In genomic region chr3:88440500-88441381, GRCm38 (mm10) we compare ENCODE assay signal across 8 mouse cellular contexts. TPM values are rescaled to one million over a fixed set of nuclear protein-coding genes. Genes with fewer than 3 reads are reported as not detected.
A peak's percentile ranks its signal among the peaks of the same experiment; 100 is the strongest.
DNase-seq lines count a peak whose midpoint lies in the region; ATAC-seq and TF ChIP-seq lines count a peak whose summit lies in the region.

No protein-coding gene starts in this region.

- no peak for TF ChIP-seq EP300 in liver, embryonic 14.5 days (IDR thresholded peaks at IDR 0.05; ENCODE audit: low read depth)

- peaks cover 41% of the 10 kb centered on the region for H3K36me3 ChIP-seq in forebrain, embryonic 13.5 days (ENCODE audit: poor library complexity, severe bottlenecking)
- H3K36me3 ChIP-seq in intestine, embryonic 16.5 days (ENCODE audit: control insufficient read depth, insufficient read depth, low read length): peaks cover 2% of the 10 kb centered on the region; the same call in 1 of the 2 replicates
- H3K36me3 ChIP-seq in liver, embryonic 14.5 days (replicated peaks; ENCODE audit: control insufficient read depth, insufficient read depth, low read depth): no peaks in the 10 kb centered on the region
- H3K36me3 ChIP-seq in neural tube, embryonic 11.5 days (ENCODE audit: control insufficient read depth, insufficient read depth, low read length): no peaks in the 10 kb centered on the region

- ATAC-seq in forebrain, embryonic 13.5 days: 0 out of 2 replicates have a peak, but pooled peaks have one; percentile 36
- ATAC-seq in intestine, embryonic 16.5 days: peak; percentile 25
- peak; percentile 16; the same call in 1 of the 2 replicates for ATAC-seq in liver, embryonic 14.5 days (ENCODE audit: insufficient read depth)
- ATAC-seq in neural tube, embryonic 11.5 days (ENCODE audit: insufficient read depth, low FRiP score, low TSS enrichment): no peak

- 38% methylated on average over 27 of the region's 27 CpGs for WGBS in forebrain, embryonic 13.5 days
- WGBS in intestine, embryonic 16.5 days: 25% methylated on average over 27 of the region's 27 CpGs
- WGBS in liver, embryonic 14.5 days (ENCODE audit: insufficient replicate concordance): 12% methylated on average over 27 of the region's 27 CpGs
- 18% methylated on average over 27 of the region's 27 CpGs for WGBS in neural tube, embryonic 11.5 days

- peak overlapping the region; percentile 40; the same call in 1 of the 2 replicates for H3K9ac ChIP-seq in forebrain, embryonic 13.5 days
- H3K9ac ChIP-seq in intestine, embryonic 16.5 days (ENCODE audit: low read depth, low read length): no peak overlapping the region; the same call in 1 of the 2 replicates
- no peak overlapping the region for H3K9ac ChIP-seq in liver, embryonic 14.5 days (replicated peaks)
- H3K9ac ChIP-seq in neural tube, embryonic 11.5 days (ENCODE audit: low read length): peak overlapping the region; percentile 41

- H3K27me3 ChIP-seq in forebrain, embryonic 13.5 days: 0 out of 2 replicates have a peak, but pooled peaks cover 3% of the 10 kb centered on the region
- no peaks in the 10 kb centered on the region for H3K27me3 ChIP-seq in intestine, embryonic 16.5 days (replicated peaks; ENCODE audit: control insufficient read depth, insufficient read depth, low read length)
- peaks cover 7% of the 10 kb centered on the region for H3K27me3 ChIP-seq in liver, embryonic 14.5 days (ENCODE audit: control insufficient read depth, insufficient read depth, low read length)
- no peaks in the 10 kb centered on the region for H3K27me3 ChIP-seq in neural tube, embryonic 11.5 days (ENCODE audit: control insufficient read depth, insufficient read depth, low read length)

- DNase-seq in gastrocnemius, adult 2 months: peak; percentile 5
- no peak for DNase-seq in gastrocnemius, adult 8-10 months (ENCODE audit: low spot score in 2 of 2)
- DNase-seq in ZHBTc4 (ENCODE audit: low read depth, low spot score): peak; percentile 69
- DNase-seq in liver, embryonic 14.5 days (ENCODE audit: low read depth in 3 of 3, low spot score in 3 of 3): no peak
- DNase-seq in neural tube, embryonic 11.5 days (ENCODE audit: low spot score): peak; percentile 67
- DNase-seq in urinary bladder, postnatal 4 days (ENCODE audit: low spot score in 2 of 2): no peak

- no peaks in the 10 kb centered on the region for H3K9me3 ChIP-seq in forebrain, embryonic 13.5 days (replicated peaks)
- H3K9me3 ChIP-seq in intestine, embryonic 16.5 days (ENCODE audit: control insufficient read depth, low read length): no peaks in the 10 kb centered on the region
- H3K9me3 ChIP-seq in liver, embryonic 14.5 days (ENCODE audit: control insufficient read depth, low read length): no peaks in the 10 kb centered on the region
- H3K9me3 ChIP-seq in neural tube, embryonic 11.5 days (ENCODE audit: control insufficient read depth, low read length): no peaks in the 10 kb centered on the region

- H3K4me2 ChIP-seq in forebrain, embryonic 13.5 days: peak overlapping the region; percentile 33
- H3K4me2 ChIP-seq in intestine, embryonic 16.5 days (ENCODE audit: low read depth, low read length): peak overlapping the region; percentile 39
- peak overlapping the region; percentile 44 for H3K4me2 ChIP-seq in liver, embryonic 14.5 days (ENCODE audit: low read depth)
- peak overlapping the region; percentile 25 for H3K4me2 ChIP-seq in neural tube, embryonic 11.5 days (ENCODE audit: low read depth)

- peak overlapping the region; percentile 51 for H3K4me3 ChIP-seq in gastrocnemius, adult 2 months
- no peak overlapping the region for H3K4me3 ChIP-seq in forebrain, embryonic 13.5 days
- H3K4me3 ChIP-seq in intestine, embryonic 16.5 days (ENCODE audit: low read length): 0 out of 2 replicates have a peak overlapping the region, but pooled peaks have one; percentile 11
- H3K4me3 ChIP-seq in liver, embryonic 14.5 days (ENCODE audit: insufficient read depth in 1 of 2, low read depth in 2 of 2, low read length in 2 of 2): no peak overlapping the region
- no peak overlapping the region for H3K4me3 ChIP-seq in neural tube, embryonic 11.5 days (ENCODE audit: low read depth, low read length)

- TF ChIP-seq CTCF in gastrocnemius, adult 2 months (IDR thresholded peaks at IDR 0.05): peak; percentile 59
- TF ChIP-seq CTCF in liver, embryonic 14.5 days (IDR thresholded peaks at IDR 0.05; ENCODE audit: low read depth): peak; percentile 60

- H3K4me1 ChIP-seq in forebrain, embryonic 13.5 days: peaks cover 32% of the 10 kb centered on the region
- peaks cover 21% of the 10 kb centered on the region for H3K4me1 ChIP-seq in intestine, embryonic 16.5 days (ENCODE audit: control insufficient read depth, insufficient read depth, low read length)
- peaks cover 2 to 13% of the 10 kb centered on the region in 2 experiments; a peak in 3 of 4 replicates for H3K4me1 ChIP-seq in liver, embryonic 14.5 days (replicated peaks; ENCODE audit: control insufficient read depth in 2 of 2, insufficient read depth in 2 of 2, low read length in 1 of 2)
- H3K4me1 ChIP-seq in neural tube, embryonic 11.5 days (ENCODE audit: control insufficient read depth, insufficient read depth, low read length): peaks cover 10% of the 10 kb centered on the region

- H3K27ac ChIP-seq in gastrocnemius, adult 2 months: no peak overlapping the region
- H3K27ac ChIP-seq in forebrain, embryonic 13.5 days: no peak overlapping the region
- no peak overlapping the region; the same call in 1 of the 2 replicates for H3K27ac ChIP-seq in intestine, embryonic 16.5 days (ENCODE audit: low read length)
- H3K27ac ChIP-seq in liver, embryonic 14.5 days: no peak overlapping the region
- no peak overlapping the region for H3K27ac ChIP-seq in neural tube, embryonic 11.5 days (ENCODE audit: low read depth, low read length)

- intact Hi-C loops in gastrocnemius, adult 2 months (cut with DNase I): no loop called here

RNA-seq across cellular contexts. Expression of gene Slc25a44, which starts 15.8 kb away (rescaled TPM):
- total RNA-seq in gastrocnemius, adult 2 months (2021): 10 to 100 TPM; 16.1 to 18.5 TPM
- 10 to 100 TPM; 19.5 to 22.4 (median 21.5) TPM for total RNA-seq in gastrocnemius, adult 8-10 months (2022)
- polyA plus RNA-seq in forebrain, embryonic 13.5 days (2015; fragmentation: Nextera tagmentation; extraction: Ambion mirVana): 23.0 and 26.2 TPM in 2 replicates
- 20.4 and 21.8 TPM in 2 replicates for polyA plus RNA-seq in intestine, embryonic 16.5 days (2015; fragmentation: Nextera tagmentation; extraction: Ambion mirVana)
- 8.8 and 9.2 TPM in 2 replicates for polyA plus RNA-seq in liver, embryonic 14.5 days (2012; rRNA removed)
- polyA plus RNA-seq in liver, embryonic 14.5 days (2014; fragmentation: Nextera tagmentation; extraction: Ambion mirVana): 9.9 and 11.7 TPM in 2 replicates
- 24.8 and 27.0 TPM in 2 replicates for polyA plus RNA-seq in neural tube, embryonic 11.5 days (2014; fragmentation: Nextera tagmentation; extraction: Ambion mirVana)

RNA-seq across cellular contexts. Expression of gene Sema4a, which starts 20.2 kb away (rescaled TPM):
- 1 to 10 TPM; 1.2 to 1.8 TPM for total RNA-seq in gastrocnemius, adult 2 months (2021)
- total RNA-seq in gastrocnemius, adult 8-10 months (2022): 1 to 10 TPM in 2 of 4 experiments, under 1 TPM in 2; 0.48 to 1.2 (median 1.00) TPM
- 13.7 and 16.7 TPM in 2 replicates for polyA plus RNA-seq in forebrain, embryonic 13.5 days (2015; fragmentation: Nextera tagmentation; extraction: Ambion mirVana)
- 60.9 and 71.1 TPM in 2 replicates for polyA plus RNA-seq in intestine, embryonic 16.5 days (2015; fragmentation: Nextera tagmentation; extraction: Ambion mirVana)
- 12.7 and 17.8 TPM in 2 replicates for polyA plus RNA-seq in liver, embryonic 14.5 days (2012; rRNA removed)
- polyA plus RNA-seq in liver, embryonic 14.5 days (2014; fragmentation: Nextera tagmentation; extraction: Ambion mirVana): 9.1 and 10.5 TPM in 2 replicates
- 5.8 and 6.1 TPM in 2 replicates for polyA plus RNA-seq in neural tube, embryonic 11.5 days (2014; fragmentation: Nextera tagmentation; extraction: Ambion mirVana)

RNA-seq across cellular contexts. Expression of gene Pmf1, which starts 30.6 kb away (rescaled TPM):
- 10 to 100 TPM; 16.2 to 19.7 TPM for total RNA-seq in gastrocnemius, adult 2 months (2021)
- total RNA-seq in gastrocnemius, adult 8-10 months (2022): 10 to 100 TPM; 15.5 to 18.5 (median 16.7) TPM
- 107 TPM in 2 replicates for polyA plus RNA-seq in forebrain, embryonic 13.5 days (2015; fragmentation: Nextera tagmentation; extraction: Ambion mirVana)
- polyA plus RNA-seq in intestine, embryonic 16.5 days (2015; fragmentation: Nextera tagmentation; extraction: Ambion mirVana): 112 and 129 TPM in 2 replicates
- polyA plus RNA-seq in liver, embryonic 14.5 days (2012; rRNA removed): 59.1 and 60.6 TPM in 2 replicates
- polyA plus RNA-seq in liver, embryonic 14.5 days (2014; fragmentation: Nextera tagmentation; extraction: Ambion mirVana): 73.8 and 81.2 TPM in 2 replicates
- polyA plus RNA-seq in neural tube, embryonic 11.5 days (2014; fragmentation: Nextera tagmentation; extraction: Ambion mirVana): 118 and 124 TPM in 2 replicates

RNA-seq across cellular contexts. Expression of gene Bglap, which starts 56.5 kb away (rescaled TPM):
- not detected for total RNA-seq in gastrocnemius, adult 2 months (2021)
- not detected for total RNA-seq in gastrocnemius, adult 8-10 months (2022)
- polyA plus RNA-seq in forebrain, embryonic 13.5 days (2015; fragmentation: Nextera tagmentation; extraction: Ambion mirVana): 0.54 TPM in 1 of 2 replicates, not detected in the other
- 0.69 TPM in 1 of 2 replicates, not detected in the other for polyA plus RNA-seq in intestine, embryonic 16.5 days (2015; fragmentation: Nextera tagmentation; extraction: Ambion mirVana)
- polyA plus RNA-seq in liver, embryonic 14.5 days (2012; rRNA removed): not detected in 2 replicates
- not detected in 2 replicates for polyA plus RNA-seq in liver, embryonic 14.5 days (2014; fragmentation: Nextera tagmentation; extraction: Ambion mirVana)
- polyA plus RNA-seq in neural tube, embryonic 11.5 days (2014; fragmentation: Nextera tagmentation; extraction: Ambion mirVana): not detected in 2 replicates

Comparison
In these comparisons a context has a peak if more than half of its experiments do, and no peak if none do; other contexts are left out.
1. DNase-seq: peak in gastrocnemius, adult 2 months (single experiment), ZHBTc4 (single experiment) and neural tube, embryonic 11.5 days (single experiment); none in gastrocnemius, adult 8-10 months (0 of 2), liver, embryonic 14.5 days (0 of 3) and urinary bladder, postnatal 4 days (0 of 2).
2. H3K4me3 ChIP-seq: peak in gastrocnemius, adult 2 months (single experiment) and intestine, embryonic 16.5 days (single experiment); none in forebrain, embryonic 13.5 days (single experiment), liver, embryonic 14.5 days (0 of 2) and neural tube, embryonic 11.5 days (single experiment).
3. H3K9ac ChIP-seq: peak in forebrain, embryonic 13.5 days (single experiment) and neural tube, embryonic 11.5 days (single experiment); none in intestine, embryonic 16.5 days (single experiment) and liver, embryonic 14.5 days (single experiment).
4. Peak in every context shown above with its lines, with median percentiles within 50 percentile points of each other: H3K4me2 ChIP-seq.